Mouse (Mus musculus): ENCODE measurements around the gene Pofut1. TPM values are rescaled to one million over a fixed set of nuclear protein-coding genes. Genes with fewer than 3 reads are reported as not detected.
A peak's percentile ranks its signal among the peaks of the same experiment; 100 is the strongest.

Pofut1 gene
- 5.3 and 5.5 TPM in 2 replicates for polyA plus RNA-seq (2016; fragmentation: Nextera tagmentation; extraction: Ambion mirVana)

GRCm38 (mm10) chr2:153241250-153242014, at the start of gene Pofut1, which contains the start of gene Plagl2:
Pofut1 (plus strand) TSS chr2:153241533.
Plagl2 (minus strand) TSS chr2:153241426.
- Histone ChIP-seq H3K4me1 (replicated peaks) (peaks cover 44% of the 10 kb centered on the region), H3K4me3 (peak within 1 kb of the TSS; percentile 80), H3K27ac (peak within 1 kb of the TSS; percentile 99), H3K36me3 (peaks cover 49% of the 10 kb centered on the region), H3K27me3 (ENCODE audit: insufficient read depth, poor library complexity, severe bottlenecking) (no peaks in the 10 kb centered on the region), H3K9me3 (no peaks in the 10 kb centered on the region)
- peak; percentile 87 for DNase-seq (ENCODE audit: low spot score)
- under 1% methylated on average over 66 of the region's 72 CpGs for WGBS

- H3K36me3 ChIP-seq, result peaks cover 95% of the 10 kb centered on the region
- no peaks in the 10 kb centered on the region for H3K4me1 ChIP-seq (replicated peaks)
- DNase-seq (ENCODE audit: low spot score), result no peak
- no peak overlapping the region for H3K4me3 ChIP-seq
- H3K27ac ChIP-seq, result no peak overlapping the region
- H3K27me3 ChIP-seq (ENCODE audit: insufficient read depth, poor library complexity, severe bottlenecking), result no peaks in the 10 kb centered on the region
- H3K9me3 ChIP-seq, result no peaks in the 10 kb centered on the region
- over 99% methylated on average over 3 of the region's 3 CpGs for WGBS
These were observed 47.1 kb upstream of the Pofut1 start for GRCm38 (mm10) chr2:153194255-153194654.

- Histone ChIP-seq H3K27me3 (ENCODE audit: insufficient read depth, poor library complexity, severe bottlenecking) (no peaks in the 10 kb centered on the region), H3K4me1 (replicated peaks) (peaks cover 5% of the 10 kb centered on the region), H3K9me3 (no peaks in the 10 kb centered on the region), H3K27ac (no peak overlapping the region), H3K36me3 (peaks cover 89% of the 10 kb centered on the region), H3K4me3 (no peak overlapping the region)
- WGBS, result 74% methylated on average over 5 of the region's 5 CpGs
- DNase-seq (ENCODE audit: low spot score), result no peak
These were observed 42.8 kb upstream of the Pofut1 start for GRCm38 (mm10) chr2:153198485-153198884.

- Histone ChIP-seq H3K27me3 (ENCODE audit: insufficient read depth, poor library complexity, severe bottlenecking) (no peaks in the 10 kb centered on the region), H3K9me3 (no peaks in the 10 kb centered on the region), H3K4me1 (replicated peaks) (peaks cover 5% of the 10 kb centered on the region), H3K4me3 (no peak overlapping the region), H3K27ac (no peak overlapping the region), H3K36me3 (peaks cover 90% of the 10 kb centered on the region)
- DNase-seq (ENCODE audit: low spot score), result no peak
- WGBS, result 90% methylated on average over 2 of the region's 2 CpGs
These were observed 42.2 kb upstream of the Pofut1 start for GRCm38 (mm10) chr2:153199114-153199513.

- H3K27me3 ChIP-seq (ENCODE audit: insufficient read depth, poor library complexity, severe bottlenecking), result no peaks in the 10 kb centered on the region
- H3K4me1 ChIP-seq (replicated peaks), result peaks cover 5% of the 10 kb centered on the region
- no peak for DNase-seq (ENCODE audit: low spot score)
- H3K9me3 ChIP-seq, result no peaks in the 10 kb centered on the region
- H3K4me3 ChIP-seq, result no peak overlapping the region
- peaks cover 94% of the 10 kb centered on the region for H3K36me3 ChIP-seq
- 79% methylated on average over 1 of the region's 1 CpGs for WGBS
- no peak overlapping the region for H3K27ac ChIP-seq
These were observed 38.6 kb upstream of the Pofut1 start for GRCm38 (mm10) chr2:153202766-153203165.

- Histone ChIP-seq H3K27ac (no peak overlapping the region), H3K36me3 (peaks cover 74% of the 10 kb centered on the region), H3K4me1 (replicated peaks) (no peaks in the 10 kb centered on the region), H3K4me3 (no peak overlapping the region), H3K9me3 (no peaks in the 10 kb centered on the region), H3K27me3 (ENCODE audit: insufficient read depth, poor library complexity, severe bottlenecking) (no peaks in the 10 kb centered on the region)
- DNase-seq (ENCODE audit: low spot score), result no peak
- WGBS, result 95% methylated on average over 2 of the region's 2 CpGs
These were observed 33.2 kb upstream of the Pofut1 start for GRCm38 (mm10) chr2:153208149-153208548.

- Histone ChIP-seq H3K36me3 (peaks cover 63% of the 10 kb centered on the region), H3K27me3 (ENCODE audit: insufficient read depth, poor library complexity, severe bottlenecking) (no peaks in the 10 kb centered on the region), H3K4me3 (no peak overlapping the region), H3K9me3 (no peaks in the 10 kb centered on the region), H3K4me1 (replicated peaks) (no peaks in the 10 kb centered on the region), H3K27ac (no peak overlapping the region)
- DNase-seq (ENCODE audit: low spot score), result no peak
- WGBS, result 90% methylated on average over 5 of the region's 5 CpGs
These were observed 32.0 kb upstream of the Pofut1 start for GRCm38 (mm10) chr2:153209286-153209685.

GRCm38 (mm10) chr2:153211451-153211850, 29.9 kb upstream of the Pofut1 start:
- peaks cover 42% of the 10 kb centered on the region for H3K36me3 ChIP-seq

GRCm38 (mm10) chr2:153213351-153213750, 28.0 kb upstream of the Pofut1 start:
- 90% methylated on average over 4 of the region's 4 CpGs for WGBS
- Histone ChIP-seq H3K36me3 (peaks cover 23% of the 10 kb centered on the region), H3K4me1 (replicated peaks) (no peaks in the 10 kb centered on the region), H3K27me3 (ENCODE audit: insufficient read depth, poor library complexity, severe bottlenecking) (no peaks in the 10 kb centered on the region), H3K27ac (no peak overlapping the region), H3K4me3 (no peak overlapping the region), H3K9me3 (no peaks in the 10 kb centered on the region)
- DNase-seq (ENCODE audit: low spot score), result no peak

More at GRCm38 (mm10) chr2:153211451-153211850, 29.9 kb upstream of the Pofut1 start:
- no peaks in the 10 kb centered on the region for H3K4me1 ChIP-seq (replicated peaks)
- 95% methylated on average over 5 of the region's 5 CpGs for WGBS
- no peaks in the 10 kb centered on the region for H3K9me3 ChIP-seq
- no peak for DNase-seq (ENCODE audit: low spot score)
- H3K4me3 ChIP-seq, result no peak overlapping the region
- no peaks in the 10 kb centered on the region for H3K27me3 ChIP-seq (ENCODE audit: insufficient read depth, poor library complexity, severe bottlenecking)
- H3K27ac ChIP-seq, result no peak overlapping the region

- Histone ChIP-seq H3K27me3 (ENCODE audit: insufficient read depth, poor library complexity, severe bottlenecking) (no peaks in the 10 kb centered on the region), H3K4me3 (no peak overlapping the region), H3K4me1 (replicated peaks) (no peaks in the 10 kb centered on the region), H3K27ac (no peak overlapping the region), H3K36me3 (peaks cover 9% of the 10 kb centered on the region), H3K9me3 (no peaks in the 10 kb centered on the region)
- WGBS, result 82% methylated on average over 6 of the region's 6 CpGs
- no peak for DNase-seq (ENCODE audit: low spot score)
These were observed 26.5 kb upstream of the Pofut1 start for GRCm38 (mm10) chr2:153214771-153215259.

GRCm38 (mm10) chr2:153215421-153215820, 25.9 kb upstream of the Pofut1 start:
- H3K9me3 ChIP-seq, result no peaks in the 10 kb centered on the region
- no peak for DNase-seq (ENCODE audit: low spot score)
- H3K4me3 ChIP-seq, result no peak overlapping the region
- H3K27me3 ChIP-seq (ENCODE audit: insufficient read depth, poor library complexity, severe bottlenecking), result no peaks in the 10 kb centered on the region
- no peaks in the 10 kb centered on the region for H3K4me1 ChIP-seq (replicated peaks)
- WGBS, result 85% methylated on average over 4 of the region's 4 CpGs
- peaks cover 3% of the 10 kb centered on the region; the same call in 1 of the 2 replicates for H3K36me3 ChIP-seq
- H3K27ac ChIP-seq, result no peak overlapping the region

GRCm38 (mm10) chr2:153217826-153218340, 23.4 kb upstream of the Pofut1 start:
- Histone ChIP-seq H3K36me3 (0 out of 2 replicates have a peak, but pooled peaks cover 5% of the 10 kb centered on the region), H3K27ac (no peak overlapping the region), H3K27me3 (ENCODE audit: insufficient read depth, poor library complexity, severe bottlenecking) (no peaks in the 10 kb centered on the region), H3K9me3 (no peaks in the 10 kb centered on the region), H3K4me3 (no peak overlapping the region), H3K4me1 (replicated peaks) (no peaks in the 10 kb centered on the region)
- 87% methylated on average over 10 of the region's 10 CpGs for WGBS
- DNase-seq (ENCODE audit: low spot score), result no peak

GRCm38 (mm10) chr2:153218516-153218915, 22.8 kb upstream of the Pofut1 start:
- Histone ChIP-seq H3K27ac (no peak overlapping the region), H3K27me3 (ENCODE audit: insufficient read depth, poor library complexity, severe bottlenecking) (no peaks in the 10 kb centered on the region), H3K4me3 (no peak overlapping the region), H3K4me1 (replicated peaks) (no peaks in the 10 kb centered on the region), H3K9me3 (no peaks in the 10 kb centered on the region), H3K36me3 (0 out of 2 replicates have a peak, but pooled peaks cover 5% of the 10 kb centered on the region)
- WGBS, result 84% methylated on average over 3 of the region's 3 CpGs
- no peak for DNase-seq (ENCODE audit: low spot score)
